Mouse (Mus musculus): ENCODE results near the gene Gm17617.

GRCm38 (mm10) chr13:55168255-55168654 lies 34.9 kb upstream of the Gm17617 start:
- no peak for TF ChIP-seq UBTF (IDR thresholded peaks at IDR 0.05; ENCODE audit: borderline replicate concordance, insufficient read depth, low read depth, low read length)
- TF ChIP-seq CTCF (IDR thresholded peaks at IDR 0.05 in 2 of 3, conservative IDR thresholded peaks at IDR 0.05 in 1 of 3; ENCODE audit: control insufficient read depth in 1 of 3, insufficient read depth in 1 of 3, low read depth in 2 of 3, low read length in 3 of 3, poor library complexity in 1 of 3, severe bottlenecking in 1 of 3) = no peak
- no peak for TF ChIP-seq BHLHE40 (IDR thresholded peaks at IDR 0.05; ENCODE audit: borderline replicate concordance, low read depth, low read length)
- no peak for TF ChIP-seq ETS1 (IDR thresholded peaks at IDR 0.05; ENCODE audit: low read depth, low read length)
- no peak for TF ChIP-seq POLR2A (IDR thresholded peaks at IDR 0.05; ENCODE audit: control insufficient read depth in 1 of 2, insufficient read depth in 1 of 2, low read depth in 1 of 2, low read length in 2 of 2, poor library complexity in 1 of 2)
- no peak for TF ChIP-seq MAX (IDR thresholded peaks at IDR 0.05; ENCODE audit: low read length)
- TF ChIP-seq SMC3 (IDR thresholded peaks at IDR 0.05; ENCODE audit: low read depth, low read length) = no peak
- no peak for TF ChIP-seq ZC3H11A (IDR thresholded peaks at IDR 0.05; ENCODE audit: low read depth, low read length)
- TF ChIP-seq ZKSCAN1 (IDR thresholded peaks at IDR 0.05; ENCODE audit: low read depth, low read length) = no peak
- no peak for TF ChIP-seq CHD2 (IDR thresholded peaks at IDR 0.05; ENCODE audit: low read length)
- no peak for TF ChIP-seq MXI1 (IDR thresholded peaks at IDR 0.05; ENCODE audit: low read depth, low read length)
- TF ChIP-seq E2F4 (IDR thresholded peaks at IDR 0.05; ENCODE audit: borderline replicate concordance, low read depth, low read length) = no peak
